Comparison of ENCODE assay signal across 9 mouse cellular contexts in genomic region chr11:101881604-101882071, GRCm38 (mm10). TPM values are rescaled to one million over a fixed set of nuclear protein-coding genes. Genes with fewer than 3 reads are reported as not detected.
DNase-seq lines count a peak whose midpoint lies in the region; ATAC-seq lines count a peak whose summit lies in the region.
"Had no signal": no experiment of that assay in that cellular context is flagged by ENCODE, and none has a peak within 500 bp of the region (broad histone marks: within the 10 kb centered on the region; RNA-seq: fewer than 3 reads in every experiment).

No protein-coding gene starts in this region.

- peak; percentile 42 for DNase-seq in right cerebral cortex, postnatal 4 days
- DNase-seq in right cerebral cortex, adult 18-20 months, result no peak
- DNase-seq in heart, postnatal 4 days, result peak; percentile 92
- DNase-seq in layer of hippocampus, postnatal 10 days (ENCODE audit: low spot score in 2 of 2), result peak; percentile 35 to 57
- DNase-seq in midbrain, embryonic 11.5 days (ENCODE audit: low spot score, missing footprints), result peak; percentile 89
- DNase-seq in testis, postnatal 14 days (ENCODE audit: low spot score), result peak; percentile 77

- 6% methylated on average over 23 of the region's 24 CpGs for WGBS in forebrain, embryonic 16.5 days
- WGBS in midbrain, embryonic 11.5 days, result 5% methylated on average over 22 of the region's 24 CpGs

- no peaks in the 10 kb centered on the region for H3K27me3 ChIP-seq in forebrain, embryonic 16.5 days (replicated peaks; ENCODE audit: control insufficient read depth, insufficient read depth, low read length)
- H3K27me3 ChIP-seq in midbrain, embryonic 11.5 days (ENCODE audit: control insufficient read depth, insufficient read depth, low read length), result no peaks in the 10 kb centered on the region

- H3K4me1 ChIP-seq in forebrain, embryonic 16.5 days (replicated peaks; ENCODE audit: control insufficient read depth, insufficient read depth, low read length), result peaks cover 5% of the 10 kb centered on the region
- H3K4me1 ChIP-seq in midbrain, embryonic 11.5 days (ENCODE audit: control insufficient read depth, insufficient read depth, low read length), result peaks cover 18% of the 10 kb centered on the region

- H3K4me2 ChIP-seq in forebrain, embryonic 16.5 days (ENCODE audit: low read length), result peak overlapping the region; percentile 34
- H3K4me2 ChIP-seq in midbrain, embryonic 11.5 days, result peak overlapping the region; percentile 52

- peak overlapping the region; percentile 53 for H3K9ac ChIP-seq in forebrain, embryonic 16.5 days (replicated peaks; ENCODE audit: low read depth, low read length)
- H3K9ac ChIP-seq in midbrain, embryonic 11.5 days (ENCODE audit: low read length), result peak overlapping the region; percentile 57

- no peaks in the 10 kb centered on the region for H3K9me3 ChIP-seq in forebrain, embryonic 16.5 days (ENCODE audit: control insufficient read depth, low read length)
- H3K9me3 ChIP-seq in midbrain, embryonic 11.5 days (ENCODE audit: control insufficient read depth, low read length), result no peaks in the 10 kb centered on the region

- H3K4me3 ChIP-seq in forebrain, embryonic 16.5 days (replicated peaks; ENCODE audit: low read length), result 0 out of 2 replicates have a peak overlapping the region, but pooled peaks have one; percentile 13
- H3K4me3 ChIP-seq in midbrain, embryonic 11.5 days (ENCODE audit: low read depth, low read length), result peak overlapping the region; percentile 18; the same call in 1 of the 2 replicates

- H3K27ac ChIP-seq in forebrain, embryonic 16.5 days (ENCODE audit: low read length), result no peak overlapping the region
- no peak overlapping the region for H3K27ac ChIP-seq in midbrain, embryonic 11.5 days (ENCODE audit: low read depth, low read length)

- ATAC-seq in forebrain, embryonic 16.5 days, result no peak
- peak; percentile 35; the same call in 1 of the 2 replicates for ATAC-seq in midbrain, embryonic 11.5 days (ENCODE audit: low FRiP score)
- ATAC-seq in erythroblast, adult 5-6 weeks (replicated peaks; ENCODE audit: low FRiP score, poor library complexity, severe bottlenecking), result no peak

- H3K36me3 ChIP-seq in forebrain, embryonic 16.5 days (ENCODE audit: control insufficient read depth, insufficient read depth), result no peaks in the 10 kb centered on the region
- H3K36me3 ChIP-seq in midbrain, embryonic 11.5 days (ENCODE audit: control insufficient read depth, insufficient read depth, low read length), result no peaks in the 10 kb centered on the region

RNA-seq across cellular contexts. Expression of gene Meox1, which starts 12.5 kb away (rescaled TPM):
- 0.79 and 0.84 TPM in 2 replicates for polyA plus RNA-seq in forebrain, embryonic 16.5 days (2015; fragmentation: Nextera tagmentation; extraction: Ambion mirVana)
- 10 to 100 TPM; 17.3 to 19.1 TPM for total RNA-seq in heart, postnatal 4 days (2021)
- 1 to 10 TPM; 2.9 to 3.6 TPM for total RNA-seq in layer of hippocampus, postnatal 10 days (2021)
- 0.29 TPM in 1 of 2 replicates, not detected in the other for polyA plus RNA-seq in midbrain, embryonic 11.5 days (2014; fragmentation: Nextera tagmentation; extraction: Ambion mirVana)
- total RNA-seq in erythroblast, adult 5-6 weeks (2015; ENCODE audit: low replicate concordance), result not detected in 2 replicates
- not detected in 2 replicates for total RNA-seq in erythroblast, adult 5-6 weeks (2017; ENCODE audit: low replicate concordance)
- total RNA-seq: MEL had no signal
